Mouse (Mus musculus) CD4-positive, CD25-positive, alpha-beta regulatory T cell, adult 2 months (primary cell): Measurements from ENCODE around the gene Krt84.

Experiments
- DNase-seq: peaks from one replicate; pipeline ENCODE4 v3.0.0-alpha.2; 2012; ENCODE audit warnings: low read depth, low spot score

The Krt84 gene

DNA sequence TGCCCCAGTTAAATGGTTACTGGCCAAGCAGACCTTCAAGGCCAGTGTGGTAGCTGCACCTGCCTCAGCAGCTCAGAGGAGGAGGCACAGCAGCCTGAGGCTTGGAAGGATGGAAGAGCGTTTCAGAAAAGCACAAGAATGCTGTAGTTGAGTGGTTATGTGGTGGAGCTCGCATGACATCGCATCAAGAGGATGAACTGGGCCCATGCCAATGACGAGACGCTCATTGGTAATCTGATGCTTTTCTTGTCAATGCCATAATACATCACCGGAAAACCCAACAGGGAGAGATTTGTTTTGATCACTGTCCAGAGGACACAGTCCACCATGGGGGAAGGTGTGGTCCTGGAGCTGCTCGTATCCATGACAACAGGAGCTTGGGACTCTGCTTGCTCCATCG is 37.4 kb downstream of the Krt84 start:
- DNase-seq = no peak

DNA sequence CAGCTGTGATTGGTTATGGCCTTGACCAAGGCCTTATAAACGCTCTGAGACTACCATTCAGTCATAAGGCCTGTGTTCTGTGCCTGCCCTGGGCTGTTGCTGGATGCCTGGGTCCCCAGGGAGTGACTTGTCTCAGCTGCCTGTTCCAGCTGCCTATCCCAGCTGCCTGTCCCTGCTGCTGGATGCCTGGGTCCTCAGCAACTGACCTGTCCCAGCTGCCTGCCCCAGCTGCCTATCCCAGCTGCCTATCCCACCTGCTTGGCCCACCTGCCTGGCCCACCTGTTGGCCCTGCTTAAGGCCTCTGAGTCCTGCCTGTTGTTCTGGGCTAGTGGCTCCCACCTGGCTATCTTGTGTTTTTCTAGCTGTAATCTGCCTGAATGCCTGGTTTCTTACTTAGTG is 38.4 kb downstream of the Krt84 start:
- no peak for DNase-seq

DNA sequence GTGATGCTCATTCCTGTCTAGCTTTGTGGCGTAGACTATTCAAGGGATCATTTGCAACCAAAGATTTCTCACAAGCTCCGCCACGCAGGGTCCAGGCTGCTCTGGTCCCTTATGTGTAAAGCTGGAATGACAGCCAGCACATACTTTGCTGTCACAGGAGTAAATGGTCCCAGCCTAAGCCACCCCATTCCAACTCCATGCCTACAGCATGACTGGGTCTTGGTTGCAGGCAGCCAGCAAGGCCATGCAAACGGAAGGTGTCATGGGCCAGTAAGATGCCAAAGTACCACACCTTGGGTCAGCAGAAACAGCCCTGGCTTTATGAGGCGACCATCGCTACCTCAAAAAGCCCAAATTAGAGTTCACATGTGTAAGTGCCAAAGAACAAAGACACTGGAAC is 38.9 kb downstream of the Krt84 start:
- DNase-seq = no peak

DNA sequence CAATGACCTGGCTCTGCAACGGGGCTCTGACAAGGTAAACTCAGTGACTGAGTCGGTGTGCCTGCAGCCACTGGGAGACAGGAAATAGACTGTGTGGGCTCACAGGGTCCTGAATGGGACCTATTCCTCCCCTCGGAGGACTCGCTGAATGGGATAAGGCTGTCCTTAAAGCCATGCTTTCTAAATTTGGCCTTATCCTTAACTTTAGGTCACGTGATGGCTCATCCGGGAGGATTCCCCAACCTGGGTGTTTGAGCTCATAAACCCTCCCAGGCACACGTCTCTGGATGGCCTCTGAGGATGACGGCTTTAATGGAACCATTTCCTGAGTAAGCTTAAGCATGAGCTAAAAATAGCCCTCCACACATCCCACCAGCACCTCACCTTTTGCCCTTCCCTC is 39.9 kb downstream of the Krt84 start:
- no peak for DNase-seq

DNA sequence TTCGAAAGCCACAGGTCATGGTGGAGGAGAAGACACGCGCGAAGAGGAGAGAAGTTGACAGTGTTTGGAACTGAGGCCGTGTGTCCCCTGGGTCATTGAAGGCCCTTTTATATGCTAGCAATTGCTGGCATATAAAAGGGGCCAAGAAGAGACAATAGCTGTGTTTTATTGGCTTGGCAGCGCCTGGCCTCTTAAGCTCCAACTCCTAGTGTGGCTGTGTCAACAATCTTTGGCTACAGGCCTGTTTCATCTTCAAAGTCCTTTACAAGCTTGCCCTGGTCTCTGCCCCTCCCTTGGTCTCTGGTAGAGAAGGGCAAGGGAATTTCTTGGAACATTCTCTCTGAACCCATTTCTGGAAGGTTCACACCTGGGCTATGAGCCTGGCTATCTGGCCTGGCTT is 41.2 kb downstream of the Krt84 start, which contains the start of gene Krt83:
Gene Krt83 (minus strand): TSS at position 82 of the 400 bp plus-strand sequence.
- no peak for DNase-seq

DNA sequence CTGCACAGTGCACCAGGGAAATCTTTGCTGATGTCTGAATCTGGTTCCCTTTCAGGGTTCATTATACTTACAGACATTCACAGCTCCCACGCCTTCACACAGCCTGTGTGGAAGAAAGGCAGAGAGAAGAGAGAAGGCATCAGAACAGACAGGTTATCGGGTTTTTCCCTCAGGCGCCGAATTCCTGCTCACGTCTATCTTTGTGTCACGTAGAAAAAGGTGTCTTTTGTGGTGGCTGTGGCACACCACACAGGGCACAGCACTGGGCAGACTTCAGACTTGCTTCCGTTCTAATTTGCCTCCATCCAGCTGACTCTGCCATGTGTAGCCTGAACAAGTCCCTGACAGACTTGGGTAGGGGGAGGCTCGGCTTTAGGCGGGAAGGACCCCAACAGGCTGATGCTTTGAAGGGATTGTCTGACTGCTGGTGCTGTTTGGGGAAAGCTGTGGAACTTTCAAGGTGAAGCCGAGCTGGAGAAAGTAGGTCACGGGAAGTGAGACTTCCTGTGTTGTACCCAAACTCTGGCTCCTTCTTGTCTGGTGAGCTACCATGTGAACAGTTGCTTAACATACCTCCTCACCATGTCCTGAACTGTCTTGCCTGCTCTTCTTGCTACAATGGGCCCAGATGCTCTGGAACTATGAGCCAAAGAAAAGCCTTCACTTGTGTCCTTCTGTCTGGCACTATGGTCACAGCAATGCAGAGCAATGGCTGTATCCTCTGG is 46.5 kb downstream of the Krt84 start:
- DNase-seq = peak; percentile 53

DNA sequence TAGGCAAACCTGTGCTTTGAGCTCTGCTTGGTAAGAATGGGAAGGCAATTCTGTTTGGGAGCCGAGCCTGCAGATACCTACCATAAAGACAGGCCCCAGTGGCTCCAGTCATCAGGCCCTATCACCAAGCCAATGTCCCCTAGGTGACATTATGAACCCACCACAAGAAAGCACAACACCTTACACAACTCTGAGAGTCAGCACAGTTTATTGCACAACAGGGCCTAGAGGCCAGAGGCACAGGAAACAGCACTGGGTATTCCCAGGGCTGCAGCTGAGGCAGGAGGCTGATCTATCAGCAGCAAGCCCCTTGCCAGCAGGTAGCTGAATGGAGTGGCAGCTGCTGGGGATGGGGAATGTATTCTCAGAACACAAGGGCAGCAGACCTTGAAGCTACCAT is 47.7 kb downstream of the Krt84 start:
- no peak for DNase-seq

DNA sequence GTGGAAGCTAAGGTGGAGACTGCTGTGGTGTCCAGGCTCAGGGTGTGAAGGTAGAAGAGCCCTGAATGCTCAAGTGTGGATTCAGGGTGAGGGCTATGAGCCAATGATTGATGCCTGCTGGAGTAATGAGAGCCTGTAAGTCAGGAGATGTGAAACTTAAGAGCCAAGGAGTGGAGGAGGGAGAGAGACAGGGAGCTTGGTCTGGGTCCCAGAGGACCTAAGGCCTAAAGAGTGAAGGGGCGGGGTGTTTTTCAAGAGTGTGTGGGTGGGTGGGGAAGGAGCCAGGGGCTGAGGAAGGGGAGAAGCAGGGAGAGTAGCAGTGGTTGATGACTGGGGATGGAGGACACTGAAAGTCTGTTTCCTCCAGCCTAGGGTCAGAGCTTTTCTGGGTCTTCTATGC is 49.0 kb downstream of the Krt84 start:
- DNase-seq = no peak

DNA sequence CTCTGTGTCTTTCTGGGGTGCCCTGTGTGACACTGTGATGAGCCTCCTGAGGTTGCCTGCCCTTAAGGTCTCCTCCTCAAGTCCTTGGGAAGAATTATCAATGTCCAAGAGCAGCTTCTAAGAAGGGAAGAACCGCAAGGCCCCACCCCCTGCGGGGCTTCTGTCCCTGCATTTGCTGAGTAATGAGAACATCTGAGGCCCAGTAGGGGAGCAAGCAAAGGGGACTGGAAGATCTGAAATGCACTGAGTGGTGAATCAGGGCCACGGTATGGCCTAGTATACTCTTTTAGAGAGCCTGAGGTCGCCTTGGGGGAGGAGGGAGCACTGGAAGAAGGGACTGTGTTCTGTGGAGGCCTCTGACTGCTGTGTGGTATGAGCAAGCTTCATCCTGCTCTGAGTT is 50.6 kb downstream of the Krt84 start:
- DNase-seq = no peak

DNA sequence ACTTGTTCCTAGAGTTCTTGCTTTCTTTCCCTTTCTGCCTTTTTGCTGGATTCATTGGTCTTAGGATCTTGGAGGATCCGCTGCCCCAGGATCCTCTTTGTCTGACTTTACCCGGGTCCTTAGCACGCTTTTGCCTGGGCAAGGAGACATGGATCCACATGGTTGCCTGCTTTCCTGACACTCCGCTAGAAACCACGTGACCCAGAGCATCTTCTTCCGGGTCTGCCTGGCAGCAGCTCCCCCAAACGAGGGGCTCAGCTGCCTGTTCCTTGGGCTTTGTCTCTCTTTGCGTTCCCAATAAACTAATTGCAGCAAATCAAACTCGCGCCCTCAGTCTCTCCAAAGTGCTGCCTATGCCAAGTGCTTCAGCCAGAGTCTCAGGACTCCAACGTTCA is 53.0 kb downstream of the Krt84 start:
- peak; percentile 8 for DNase-seq

DNA sequence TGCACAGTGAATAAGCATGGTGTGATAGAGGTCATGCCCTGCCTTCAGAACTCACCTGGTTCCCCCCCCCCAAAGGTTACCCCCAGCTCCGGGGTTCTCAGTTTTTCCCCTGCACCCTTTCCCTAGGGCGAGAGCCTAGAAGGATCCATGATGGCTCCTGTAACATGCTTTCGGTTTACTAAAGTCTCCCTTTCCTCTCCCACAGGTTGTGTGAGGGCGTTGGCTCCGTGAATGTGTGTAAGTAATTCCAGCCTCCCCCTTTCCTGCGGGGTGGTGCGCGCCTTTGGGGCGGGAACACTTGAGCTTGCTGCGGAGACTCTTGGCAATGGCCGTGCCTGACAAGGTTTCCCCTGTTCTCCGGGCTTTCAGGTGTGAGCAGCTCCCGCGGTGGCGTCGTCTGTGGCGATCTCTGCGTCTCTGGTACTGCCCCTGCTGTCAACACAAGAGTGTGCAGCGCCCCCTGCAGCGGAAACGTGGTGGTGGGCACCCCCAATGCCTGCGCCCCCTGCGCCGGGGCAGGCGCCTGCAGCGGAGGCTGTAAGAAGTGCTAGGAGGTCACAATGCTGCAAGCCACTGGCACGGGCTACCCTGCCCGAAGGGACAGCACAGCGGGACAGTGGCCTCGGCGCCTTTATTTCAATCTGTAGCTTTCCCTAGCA is 53.5 kb downstream of the Krt84 start:
- peak; percentile 72 for DNase-seq
